Mouse (Mus musculus) olfactory bulb, adult 2 months (tissue): ENCODE measurements at regions not wholly inside any gene's neighbourhood (a gene's known extent, or its start where the extent isn't known, plus 50 kb on each side); places are given as distances from the start of the nearest gene placed in this dataset.

Source experiments
- CTCF ChIP-seq: fragments of 200-500 bp; IDR thresholded peaks from 2 replicates; pipeline ENCODE4 v1.5.1; 2012; ENCODE audit warnings: low read depth, mild to moderate bottlenecking, low read length, moderate library complexity; ENCODE audit not compliant: insufficient read depth
- POLR2A ChIP-seq: fragments of 200-500 bp; IDR thresholded peaks from 2 replicates; pipeline ENCODE4 v1.6.1; 2012; ENCODE audit warnings: mild to moderate bottlenecking, low read depth, low read length, moderate library complexity; ENCODE audit not compliant: insufficient read depth

DNA sequence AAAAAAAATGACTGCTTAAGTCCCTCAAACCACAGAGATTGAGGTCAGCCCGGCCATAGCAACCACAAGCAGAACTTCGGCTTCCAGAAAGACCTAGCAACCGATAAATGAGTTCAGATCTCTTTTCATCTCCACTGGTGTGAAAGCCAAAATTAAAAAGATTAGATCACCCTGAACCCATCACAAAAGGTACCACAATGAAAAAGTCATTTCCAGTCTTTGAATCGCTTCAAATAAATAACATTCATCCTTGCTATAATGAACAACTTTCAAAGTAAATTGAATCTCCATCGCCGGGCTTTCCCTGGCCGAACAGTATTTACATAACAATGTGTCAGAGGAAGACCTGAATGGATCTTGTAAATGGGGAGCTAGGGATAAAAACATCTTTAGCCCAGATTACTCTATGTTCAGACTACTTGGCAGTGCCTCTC lies 559.1 kb downstream of the Nedd1 start:
- TF ChIP-seq CTCF: no peak
- TF ChIP-seq POLR2A: no peak
